Mouse (Mus musculus) kidney, postnatal 0 days (tissue): Measurements from ENCODE around the gene Entr1. TPM values are rescaled to one million over a fixed set of nuclear protein-coding genes. Genes with fewer than 3 reads are reported as not detected.

Experiments used
- ATAC-seq: fragments of 200-750 bp; cut with Nextera tagmentation; replicated peaks from 2 replicates; pipeline ENCODE4 v1.8.0; 2017; ENCODE audit warnings: low read depth, moderate number of reproducible peaks, moderate TSS enrichment, moderate library complexity; ENCODE audit not compliant: low FRiP score
- DNase-seq: peaks from one replicate; pipeline ENCODE4 v3.0.0-alpha.2; 2016; ENCODE audit warnings: low spot score
- H3K27ac ChIP-seq: fragments of 300-500 bp; sonication (generic); 2 replicates; pipeline ENCODE4 v1.5.1; 2014; ENCODE audit warnings: mild to moderate bottlenecking
- H3K27me3 ChIP-seq: fragments of 300-500 bp; sonication (generic); 2 replicates; pipeline ENCODE4 v1.6.1; 2014; ENCODE audit warnings: low read length, mixed read lengths; ENCODE audit not compliant: insufficient read depth
- H3K36me3 ChIP-seq: fragments of 300-500 bp; sonication (generic); 2 replicates; pipeline ENCODE4 v1.6.1; 2014; ENCODE audit warnings: low read length, mixed read lengths; ENCODE audit not compliant: insufficient read depth
- H3K4me1 ChIP-seq: fragments of 300-500 bp; sonication (generic); replicated peaks from 2 replicates; pipeline ENCODE4 v1.6.1; 2014; ENCODE audit warnings: antibody characterized with exemption, low read length, mixed read lengths; ENCODE audit not compliant: insufficient read depth
- H3K4me2 ChIP-seq: fragments of 300-500 bp; sonication (generic); 2 replicates; pipeline ENCODE4 v1.6.1; 2014; ENCODE audit warnings: mild to moderate bottlenecking, low read length, moderate library complexity, mixed read lengths
- H3K4me3 ChIP-seq: fragments of 300-500 bp; sonication (generic); replicated peaks from 2 replicates; pipeline ENCODE4 v1.5.1; 2014; ENCODE audit warnings: low read depth, low read length
- H3K9ac ChIP-seq: fragments of 300-500 bp; sonication (generic); 2 replicates; pipeline ENCODE4 v1.6.1; 2014; ENCODE audit warnings: low read depth, low read length
- H3K9me3 ChIP-seq: fragments of 300-500 bp; sonication (generic); replicated peaks from 2 replicates; pipeline ENCODE4 v1.6.1; 2016; ENCODE audit warnings: low read length, inconsistent platforms, mixed read lengths
- CTCF ChIP-seq: IDR thresholded peaks from 2 replicates; pipeline ENCODE4 v1.5.1; 2016; ENCODE audit warnings: antibody characterized with exemption, low read depth, mild to moderate bottlenecking, moderate library complexity
- WGBS: fragments of 180-500 bp; shearing (Covaris S2); extraction: QIAGEN DNeasy Blood & Tissue Kit; methylation state at CpG from one replicate; pipeline ENCODE4 v1.1.7; 2014; 5-methylcytosine and 5-hydroxymethylcytosine counted together
- polyA plus RNA-seq: library from polyadenylated mRNA; unstranded; fragments of >200 nt; fragmentation: Nextera tagmentation; extraction: Ambion mirVana; gene quantifications from 2 replicates; pipeline ENCODE4 v1.2.1, GENCODE M21; 2015

The Entr1 gene
- polyA plus RNA-seq, 1 experiment from 2014 or later, result 88.0 TPM

DNA sequence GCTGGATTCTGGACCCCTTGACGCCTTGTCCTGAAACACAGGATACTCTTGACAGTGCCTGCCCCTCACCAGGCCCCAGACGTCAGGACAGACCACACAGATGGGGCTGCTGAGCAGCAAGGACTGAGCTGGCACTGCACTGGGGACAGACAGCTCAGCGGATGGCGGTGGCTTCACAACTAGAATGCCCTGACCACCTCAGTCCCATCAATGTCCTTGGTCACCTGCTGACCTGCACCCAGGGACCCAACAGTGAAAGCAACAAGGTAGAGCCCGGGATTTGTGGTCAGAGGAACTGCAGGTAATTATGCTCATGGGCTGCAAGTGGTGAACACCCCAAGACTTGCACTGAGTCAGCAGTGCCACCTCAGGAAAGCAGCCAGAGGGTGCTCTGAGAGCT lies 26.1 kb downstream of the Entr1 start:
- peaks cover 40% of the 10 kb centered on the region for H3K36me3 ChIP-seq
- no peak overlapping the region for H3K27ac ChIP-seq
- no peak overlapping the region for H3K4me3 ChIP-seq
- H3K4me1 ChIP-seq, result no peaks in the 10 kb centered on the region
- no peak overlapping the region for H3K9ac ChIP-seq
- ATAC-seq (no peak), DNase-seq (no peak)
- no peaks in the 10 kb centered on the region for H3K27me3 ChIP-seq
- 84% methylated on average over 5 of the region's 5 CpGs for WGBS
- H3K9me3 ChIP-seq, result no peaks in the 10 kb centered on the region
- H3K4me2 ChIP-seq, result no peak overlapping the region
- TF ChIP-seq CTCF, result no peak

DNA sequence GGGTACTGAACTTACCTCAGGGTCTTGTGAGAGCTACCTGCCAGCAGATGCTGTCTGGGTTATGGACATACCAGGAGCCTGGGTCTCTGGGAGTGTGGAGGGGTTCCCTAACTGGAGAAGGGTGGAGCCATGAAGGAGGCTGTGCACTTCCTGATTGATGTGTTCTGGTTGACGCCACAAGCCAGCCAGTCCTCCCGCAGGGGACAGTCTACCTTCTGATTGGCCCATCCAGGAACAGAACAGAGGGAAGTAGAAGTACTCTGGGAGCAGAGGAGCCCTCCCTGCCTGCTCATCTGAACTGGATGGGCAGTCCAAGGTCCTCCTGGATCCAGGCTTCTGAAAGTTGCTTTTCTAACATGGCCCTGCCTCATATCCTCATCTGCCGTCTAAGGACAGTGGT lies 28.3 kb downstream of the Entr1 start, which contains the start of gene Card9:
Gene Card9 (minus strand): TSS at position 147 of the 400 bp plus-strand sequence.
- Histone ChIP-seq H3K27ac (no peak within 1 kb of the TSS), H3K9ac (no peak within 1 kb of the TSS), H3K4me2 (no peak within 1 kb of the TSS), H3K9me3 (no peaks in the 10 kb centered on the region), H3K27me3 (no peaks in the 10 kb centered on the region), H3K36me3 (peaks cover 18% of the 10 kb centered on the region; the same call in 1 of the 2 replicates), H3K4me1 (no peaks in the 10 kb centered on the region), H3K4me3 (no peak within 1 kb of the TSS)
- TF ChIP-seq CTCF, result no peak
- 32% methylated on average over 3 of the region's 3 CpGs for WGBS
- ATAC-seq (no peak), DNase-seq (no peak)

DNA sequence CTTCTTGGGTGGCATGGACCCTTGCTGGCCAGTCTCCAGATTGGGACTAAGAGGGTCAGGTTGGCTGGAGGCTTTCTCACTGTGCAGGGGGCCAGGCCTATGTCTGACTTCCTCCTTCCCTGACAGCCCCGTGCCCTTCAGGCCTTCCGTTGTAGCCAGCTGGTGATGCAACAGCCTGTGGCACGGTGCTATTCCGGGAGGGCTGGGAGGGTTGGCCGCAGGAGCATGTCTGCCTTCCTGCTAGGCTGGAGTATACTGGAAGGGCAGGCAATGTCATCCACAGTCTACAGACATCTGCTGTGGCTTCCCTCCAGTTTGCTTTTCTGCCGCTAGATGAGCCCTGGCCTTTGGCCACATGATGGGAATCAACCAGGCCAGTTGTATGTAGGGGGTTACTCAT lies 29.1 kb downstream of the Entr1 start:
- Histone ChIP-seq H3K4me2 (no peak overlapping the region), H3K4me1 (no peaks in the 10 kb centered on the region), H3K27me3 (no peaks in the 10 kb centered on the region), H3K27ac (no peak overlapping the region), H3K4me3 (no peak overlapping the region), H3K9me3 (no peaks in the 10 kb centered on the region), H3K9ac (no peak overlapping the region), H3K36me3 (0 out of 2 replicates have a peak, but pooled peaks cover 10% of the 10 kb centered on the region)
- ATAC-seq (no peak), DNase-seq (no peak)
- WGBS, result 75% methylated on average over 6 of the region's 6 CpGs
- no peak for TF ChIP-seq CTCF

DNA sequence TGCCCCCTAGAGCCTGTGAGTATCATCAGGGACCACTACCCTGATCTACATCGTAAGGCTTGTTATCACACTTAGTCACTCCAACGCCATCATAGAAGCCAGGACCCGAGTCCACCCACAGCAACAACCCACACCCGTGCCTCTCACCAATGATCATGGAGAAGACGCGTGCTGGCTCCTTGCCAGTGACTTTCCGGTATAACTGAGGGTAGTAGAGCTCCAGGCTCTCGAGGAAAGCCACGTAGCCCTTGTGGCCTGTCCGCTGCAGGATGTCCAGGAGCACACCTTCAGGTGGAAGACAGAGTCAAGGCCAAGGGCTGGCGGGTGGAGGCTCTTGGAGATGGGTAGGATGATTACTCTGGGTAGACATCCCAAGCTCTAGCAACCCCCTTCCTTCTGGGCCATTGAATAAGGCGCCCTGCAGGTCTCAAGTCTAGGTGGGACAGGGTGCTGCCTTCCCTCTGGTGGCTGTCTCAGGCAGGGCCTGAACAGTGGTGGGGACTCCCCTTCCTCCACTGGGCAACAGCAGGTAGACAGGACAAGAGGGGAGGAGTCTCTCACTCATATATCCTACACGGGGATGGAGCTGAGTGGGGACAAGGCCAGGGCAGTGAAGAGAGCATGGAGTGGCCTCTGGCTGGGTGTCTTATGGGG lies 30.3 kb downstream of the Entr1 start:
- H3K36me3 ChIP-seq, result 0 out of 2 replicates have a peak, but pooled peaks cover 9% of the 10 kb centered on the region
- H3K27me3 ChIP-seq, result no peaks in the 10 kb centered on the region
- WGBS, result 88% methylated on average over 13 of the region's 13 CpGs
- DNase-seq, result no peak
- ATAC-seq, result no peak
- no peak overlapping the region for H3K4me3 ChIP-seq
- H3K4me1 ChIP-seq, result no peaks in the 10 kb centered on the region
- no peak overlapping the region for H3K4me2 ChIP-seq
- TF ChIP-seq CTCF, result no peak
- no peak overlapping the region for H3K27ac ChIP-seq
- H3K9me3 ChIP-seq, result no peaks in the 10 kb centered on the region
- no peak overlapping the region for H3K9ac ChIP-seq

DNA sequence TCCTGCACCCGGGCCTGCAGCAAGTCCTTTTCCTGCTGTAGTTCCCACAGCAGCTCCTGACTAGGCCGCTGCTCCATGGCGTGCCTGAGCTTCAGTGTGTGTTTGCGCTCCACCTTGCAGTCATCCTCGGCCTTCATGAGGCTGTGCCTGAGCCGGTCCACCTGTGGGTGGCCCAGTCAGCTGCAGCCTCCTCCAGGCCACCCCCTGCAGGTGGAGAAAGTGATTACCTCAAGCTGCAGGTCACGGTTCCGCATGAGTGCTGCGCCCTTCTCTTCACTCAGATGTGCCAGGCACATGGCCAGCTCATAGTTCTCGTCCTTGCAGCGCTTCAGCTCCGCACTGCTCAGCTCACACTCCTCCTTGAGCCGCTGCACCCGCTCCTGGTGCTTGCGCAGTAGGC lies 31.6 kb downstream of the Entr1 start:
- Histone ChIP-seq H3K4me2 (no peak overlapping the region), H3K27ac (no peak overlapping the region), H3K4me1 (peaks cover 5% of the 10 kb centered on the region; the same call in 1 of the 2 replicates), H3K27me3 (no peaks in the 10 kb centered on the region), H3K36me3 (no peaks in the 10 kb centered on the region), H3K9me3 (no peaks in the 10 kb centered on the region), H3K9ac (no peak overlapping the region), H3K4me3 (no peak overlapping the region)
- ATAC-seq (peak; percentile 71), DNase-seq (peak; percentile 67)
- TF ChIP-seq CTCF, result peak; percentile 62
- WGBS, result 35% methylated on average over 15 of the region's 15 CpGs

DNA sequence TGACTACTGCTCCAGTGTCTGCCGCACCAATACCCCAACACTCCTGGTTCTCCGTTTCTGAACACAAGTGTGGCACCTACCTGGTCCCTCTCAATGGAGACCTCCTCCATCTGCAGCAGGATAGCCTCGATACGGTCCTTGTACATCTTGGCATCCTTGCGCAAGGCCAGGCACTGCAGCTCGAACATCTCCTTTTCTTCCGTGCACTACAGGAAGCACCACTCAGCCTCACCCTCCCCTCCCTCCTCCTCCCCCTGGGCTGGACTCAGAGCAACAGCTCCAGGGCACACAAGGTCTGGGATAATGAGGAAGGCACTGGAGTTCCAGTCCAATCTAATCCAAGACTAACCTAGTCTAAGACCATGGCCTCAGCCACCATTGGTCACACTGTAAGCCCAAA lies 32.4 kb downstream of the Entr1 start:
- TF ChIP-seq CTCF, result no peak
- Histone ChIP-seq H3K9ac (no peak overlapping the region), H3K4me3 (no peak overlapping the region), H3K4me1 (peaks cover 6% of the 10 kb centered on the region; the same call in 1 of the 2 replicates), H3K27ac (no peak overlapping the region), H3K4me2 (no peak overlapping the region), H3K36me3 (no peaks in the 10 kb centered on the region), H3K9me3 (no peaks in the 10 kb centered on the region), H3K27me3 (no peaks in the 10 kb centered on the region)
- no peak for DNase-seq
- WGBS, result 72% methylated on average over 7 of the region's 7 CpGs
- ATAC-seq, result no peak
